Mouse (Mus musculus): ENCODE data around the gene Nudcd2. TPM values are rescaled to one million over a fixed set of nuclear protein-coding genes. Genes with fewer than 3 reads are reported as not detected.
"Not testable (repeated sequence)": the region's sequence is repeated elsewhere in the genome, so short reads cannot be mapped to it uniquely, and the experiment has no call there.

The Nudcd2 gene
- total RNA-seq (2021), result 10 to 100 TPM; 17.0 to 19.5 TPM
- long read RNA-seq, experiment 1, transcript Nudcd2-201 (4 exons, 1,577 nt), result major isoform, 20 of 26 reads
- long read RNA-seq, experiment 1, partial matches to known transcripts, result 1 of 26 reads
- long read RNA-seq, experiment 1, other reads (novel, unspliced or antisense), result 0 of 26 reads
- long read RNA-seq, experiment 2, transcript Nudcd2-201 (4 exons, 1,577 nt), result major isoform, 16 of 22 reads
- long read RNA-seq, experiment 2, partial matches to known transcripts, result 0 of 22 reads
- long read RNA-seq, experiment 2, other reads (novel, unspliced or antisense), result 1 of 22 reads

DNA sequence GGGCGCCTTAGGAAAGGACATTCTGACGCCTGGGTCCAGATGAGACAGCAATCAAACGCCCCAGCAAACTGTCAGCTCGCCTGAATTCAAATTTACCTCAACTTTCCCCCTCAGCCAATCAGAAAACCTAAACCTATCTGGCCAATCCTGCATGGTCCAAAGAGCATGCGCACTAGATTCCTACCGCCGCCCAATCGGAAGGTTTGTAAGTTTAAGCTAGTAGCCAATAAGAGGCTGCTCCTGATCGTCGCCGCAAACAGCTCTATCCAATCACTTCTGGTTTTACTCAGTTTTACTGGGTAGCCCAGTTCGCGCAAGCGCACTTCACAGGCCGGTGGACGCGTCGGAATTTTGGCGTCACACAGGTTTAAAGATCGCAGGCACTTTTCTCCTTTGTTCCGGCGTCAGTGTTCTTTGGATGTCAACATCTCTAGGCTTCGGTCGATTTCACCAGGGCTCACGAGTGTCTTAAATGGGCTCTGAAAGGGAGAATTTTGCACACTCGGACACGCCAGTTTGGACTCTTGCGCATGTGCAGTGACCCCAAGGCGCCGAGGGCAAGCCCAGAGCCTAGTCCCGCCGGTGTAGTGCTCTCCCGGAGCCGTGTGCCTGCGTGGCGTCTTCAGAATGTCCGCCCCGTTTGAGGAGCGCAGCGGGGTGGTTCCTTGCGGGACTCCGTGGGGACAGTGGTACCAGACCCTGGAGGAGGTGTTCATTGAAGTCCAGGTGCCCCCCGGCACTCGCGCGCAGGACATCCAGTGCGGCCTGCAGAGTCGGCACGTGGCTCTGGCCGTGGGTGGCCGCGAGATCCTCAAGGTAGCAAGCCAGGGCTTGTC is at the start of gene Nudcd2, which contains the start of gene Hmmr:
Gene Nudcd2 (plus strand): TSS at position 329 of the 836 bp plus-strand sequence.
Gene Hmmr (minus strand): TSS at position 84 of the 836 bp plus-strand sequence.
- peak; percentile 90 to 93 for DNase-seq (ENCODE audit: low spot score in 2 of 2)

DNA sequence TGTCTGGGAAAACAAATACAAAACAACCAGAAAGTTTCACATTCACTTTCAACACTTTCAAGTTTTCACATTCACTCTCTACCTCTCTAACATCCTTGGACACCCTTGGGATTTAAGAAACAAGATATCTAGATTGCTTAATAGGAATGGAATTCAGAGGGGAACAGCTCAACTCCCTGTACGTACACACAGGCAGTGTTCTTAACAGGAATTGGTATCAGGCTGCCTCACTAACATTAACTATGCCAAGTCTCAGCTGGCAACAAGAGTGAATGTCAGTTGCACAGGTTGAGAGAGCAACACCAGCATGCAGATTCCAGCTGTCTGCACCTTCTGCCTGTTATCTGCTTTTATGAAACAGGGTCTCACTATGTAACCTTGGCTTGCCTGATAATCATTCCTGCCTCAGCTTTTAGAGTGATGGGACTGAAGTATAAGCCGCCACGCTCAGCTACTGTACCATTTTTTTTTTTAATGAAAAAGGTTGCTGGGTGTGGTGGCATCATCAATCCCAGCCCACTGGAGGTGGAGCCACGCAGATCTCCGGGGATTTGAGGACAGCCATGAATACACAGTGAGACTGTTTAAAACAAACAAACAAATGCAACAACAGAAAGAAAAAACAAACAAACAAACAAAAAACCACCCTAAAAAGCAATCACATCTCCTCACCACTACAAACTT is 42.9 kb upstream of the Nudcd2 start:
- no peak for DNase-seq (ENCODE audit: low spot score in 2 of 2)

DNA sequence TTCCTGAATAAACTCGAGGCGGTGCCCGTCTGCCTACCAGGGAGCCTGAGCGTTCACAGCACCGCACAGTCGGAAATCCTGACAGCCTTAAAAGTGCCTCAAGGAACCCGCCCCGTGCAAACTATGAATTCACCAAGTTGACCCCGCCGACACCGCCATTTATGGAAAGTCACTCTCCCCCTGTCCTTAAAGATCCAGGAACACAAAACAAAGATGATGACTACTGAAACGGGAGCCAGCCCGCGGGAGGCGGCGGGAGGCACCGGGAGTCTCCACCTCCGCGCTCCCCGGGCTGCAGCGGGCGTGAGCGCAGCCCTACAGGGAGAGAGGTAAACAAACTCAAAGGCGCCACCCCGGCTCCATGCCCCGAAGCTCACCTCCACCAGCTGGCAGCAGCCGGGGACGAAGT is 41.4 kb upstream of the Nudcd2 start:
- no peak for DNase-seq (ENCODE audit: low spot score in 2 of 2)

DNA sequence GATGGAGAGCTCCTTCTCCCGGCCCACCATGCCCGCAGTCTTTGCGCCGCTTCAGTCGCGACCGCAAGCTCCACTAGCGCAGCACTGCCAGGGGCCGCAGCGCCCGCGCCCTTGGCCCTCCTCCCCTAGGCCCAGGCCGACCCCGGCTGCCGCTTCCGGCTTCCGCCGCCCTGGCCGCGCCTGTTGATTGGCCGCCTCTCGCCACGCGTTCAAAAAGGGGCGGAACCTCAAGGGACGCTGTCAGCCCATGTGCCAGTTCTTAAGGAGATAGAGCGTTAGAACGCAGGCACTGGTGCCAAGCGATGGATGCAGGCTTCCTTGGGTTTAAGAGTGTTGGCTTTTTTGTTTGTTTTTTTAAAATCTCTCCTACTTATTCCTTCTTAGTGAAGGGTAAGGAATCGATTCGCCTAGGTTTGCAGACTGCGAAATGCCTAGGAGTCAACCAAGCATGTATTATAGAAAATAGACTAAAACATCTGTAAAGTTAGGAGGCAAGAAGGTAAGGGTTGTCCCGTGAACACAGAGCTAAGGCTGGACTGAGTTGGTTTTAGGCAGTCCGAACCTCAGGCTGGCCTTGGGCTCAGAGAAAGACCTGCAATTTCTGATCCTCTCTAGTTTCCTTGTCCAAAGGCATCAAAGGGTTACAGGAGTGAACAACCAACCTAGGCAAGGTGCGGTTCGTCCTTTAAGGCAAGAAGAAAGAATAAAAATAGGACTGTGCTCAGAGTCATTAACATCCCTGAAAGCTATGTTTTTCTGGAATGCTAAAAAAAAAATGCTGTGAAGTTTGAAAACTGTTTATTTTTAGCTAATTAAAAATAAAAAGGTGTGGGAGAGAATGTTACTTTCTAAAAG is 40.7 kb upstream of the Nudcd2 start:
- DNase-seq (ENCODE audit: low spot score in 2 of 2), result peak; percentile 90 to 94

DNA sequence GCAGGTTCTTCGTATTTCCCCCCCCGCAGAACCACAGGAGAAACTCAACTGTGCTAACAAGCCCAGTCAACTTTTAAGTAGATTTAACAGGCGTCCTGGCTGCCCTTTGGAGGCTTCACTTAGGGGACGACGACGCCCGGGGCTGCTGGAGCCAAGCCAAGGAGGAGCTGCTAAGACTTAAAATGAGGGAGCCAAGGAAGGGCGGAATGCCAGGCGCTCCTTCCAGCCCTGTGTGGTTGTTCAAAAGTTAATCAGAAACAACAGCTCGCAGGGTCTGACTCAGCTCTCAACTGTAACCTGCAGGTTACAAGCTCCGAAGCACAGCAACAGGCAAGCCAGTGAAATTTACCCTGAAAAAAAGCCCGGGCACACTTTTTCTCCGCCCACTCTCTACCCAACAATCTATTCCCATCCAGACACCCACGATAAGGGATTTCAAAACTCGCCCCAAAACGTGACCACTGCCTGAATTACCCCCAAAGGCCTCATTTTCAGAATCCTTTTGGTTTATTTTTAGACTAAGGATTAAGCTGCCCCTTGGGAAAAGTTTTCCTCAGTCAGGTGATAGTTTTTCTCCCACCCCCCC is 40.0 kb upstream of the Nudcd2 start:
- peak; percentile 39 to 54 for DNase-seq (ENCODE audit: low spot score in 2 of 2)

DNA sequence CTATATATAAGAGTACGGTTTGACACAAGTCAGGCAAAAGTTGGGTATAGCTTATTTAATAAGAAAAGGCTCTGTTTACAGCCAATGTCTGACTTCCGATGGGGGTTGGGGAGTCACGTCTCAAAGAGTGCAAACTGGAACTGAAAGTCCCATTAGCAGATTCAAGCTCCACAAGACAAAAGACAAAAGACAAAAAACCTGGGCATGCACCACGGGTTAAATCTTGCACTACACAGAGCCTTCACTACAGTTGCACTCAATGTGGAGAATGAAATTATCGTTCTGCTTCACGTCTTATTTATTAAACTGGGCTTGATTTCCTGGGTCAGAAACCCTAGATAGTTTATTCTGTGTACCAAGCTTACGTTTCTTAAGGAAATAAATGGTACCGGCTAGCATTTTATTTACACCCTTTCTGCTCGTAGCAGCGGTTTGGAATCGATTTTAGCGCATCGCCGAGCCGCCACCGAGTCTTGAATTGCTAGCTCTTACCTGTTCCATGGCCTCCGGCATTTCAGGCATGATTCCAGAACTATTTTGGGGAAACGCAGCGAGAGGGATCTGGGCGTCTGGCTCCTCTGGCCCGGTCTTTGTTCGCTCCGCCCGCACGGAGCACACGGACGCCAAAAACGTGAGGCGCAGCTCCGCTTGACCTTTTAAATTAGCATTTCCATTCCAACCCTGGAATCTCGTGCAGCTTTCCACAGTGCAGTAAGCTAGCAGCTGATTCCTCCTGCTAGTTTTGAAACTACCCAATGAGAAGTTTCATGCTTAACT is 39.0 kb upstream of the Nudcd2 start:
- peak; percentile 33 to 43 for DNase-seq (ENCODE audit: low spot score in 2 of 2)

DNA sequence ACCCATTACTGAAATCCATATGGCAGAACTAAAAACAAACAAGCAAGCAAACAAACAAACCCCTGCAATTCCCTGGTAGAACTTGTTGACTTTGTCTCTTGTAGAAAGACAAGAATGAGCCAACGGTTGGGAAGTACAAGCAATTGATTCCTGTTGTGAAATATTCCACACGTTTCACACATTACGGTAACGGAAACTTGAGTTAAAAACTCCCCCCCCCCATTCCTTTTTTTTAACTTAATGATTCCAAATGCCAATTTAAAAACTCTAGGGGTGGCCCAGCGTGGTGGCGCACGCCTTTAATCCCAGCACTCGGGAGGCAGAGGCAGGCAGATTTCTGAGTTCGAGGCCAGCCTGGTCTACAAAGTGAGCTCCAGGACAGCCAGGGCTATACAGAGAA is 38.4 kb upstream of the Nudcd2 start, which contains the start of gene Mat2b:
Gene Mat2b (minus strand): TSS at position 101 of the 400 bp plus-strand sequence.
- no peak for DNase-seq (ENCODE audit: low spot score in 2 of 2)

DNA sequence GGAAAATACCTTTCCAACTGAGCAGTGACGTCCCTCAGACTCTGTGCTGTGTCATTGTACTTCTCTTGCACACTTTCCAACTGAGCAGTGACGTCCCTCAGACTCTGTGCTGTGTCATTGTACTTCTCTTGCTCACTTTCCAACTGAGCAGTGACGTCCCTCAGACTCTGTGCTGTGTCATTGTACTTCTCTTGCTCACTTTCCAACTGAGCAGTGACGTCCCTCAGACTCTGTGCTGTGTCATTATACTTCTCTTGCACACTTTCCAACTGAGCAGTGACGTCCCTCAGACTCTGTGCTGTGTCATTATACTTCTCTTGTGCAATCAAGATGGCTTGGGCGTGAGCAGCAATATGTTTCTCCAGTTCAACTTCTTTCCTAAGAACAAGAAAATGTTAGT is 23.6 kb upstream of the Nudcd2 start:
- DNase-seq (ENCODE audit: low spot score in 2 of 2), result not testable (repeated sequence)

DNA sequence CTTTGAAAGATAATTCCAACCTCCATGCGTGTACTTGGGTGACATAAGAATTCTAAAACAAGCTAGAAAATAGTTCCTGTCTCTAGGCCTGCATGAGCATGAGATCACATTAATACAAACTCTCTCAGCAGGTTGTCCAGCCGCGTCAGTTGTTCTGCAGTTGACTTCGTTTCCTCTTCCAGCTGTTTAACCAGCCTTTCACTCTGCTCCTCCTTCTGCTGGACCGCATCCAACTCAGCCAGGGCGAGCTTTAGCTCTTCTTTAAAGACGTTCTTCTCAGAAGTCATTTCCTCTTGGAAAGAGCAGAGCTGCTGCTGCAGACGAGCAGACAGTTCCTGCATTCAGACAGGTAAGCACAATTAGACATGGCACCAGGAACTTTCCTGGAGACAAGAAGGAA is 19.6 kb upstream of the Nudcd2 start:
- DNase-seq (ENCODE audit: low spot score in 2 of 2), result no peak

DNA sequence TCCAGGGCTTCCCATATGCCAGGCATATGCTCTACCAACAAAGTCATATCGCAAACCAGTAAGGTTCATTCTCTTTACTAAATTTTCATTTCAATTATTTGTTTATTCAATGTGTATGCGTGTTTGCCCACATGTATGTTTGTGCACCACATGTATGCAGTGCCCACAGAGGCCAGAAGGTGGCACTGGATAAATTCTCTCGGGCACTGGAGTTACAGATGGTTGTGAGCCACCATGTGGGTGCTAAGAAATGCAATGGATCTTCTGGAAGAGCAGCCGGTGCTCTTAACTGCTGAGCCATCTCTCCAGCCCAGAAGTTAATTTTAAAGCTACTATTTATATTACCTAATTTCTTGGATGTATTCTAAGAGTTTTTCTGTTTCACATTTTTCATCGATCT is 17.9 kb upstream of the Nudcd2 start:
- no peak for DNase-seq (ENCODE audit: low spot score in 2 of 2)

DNA sequence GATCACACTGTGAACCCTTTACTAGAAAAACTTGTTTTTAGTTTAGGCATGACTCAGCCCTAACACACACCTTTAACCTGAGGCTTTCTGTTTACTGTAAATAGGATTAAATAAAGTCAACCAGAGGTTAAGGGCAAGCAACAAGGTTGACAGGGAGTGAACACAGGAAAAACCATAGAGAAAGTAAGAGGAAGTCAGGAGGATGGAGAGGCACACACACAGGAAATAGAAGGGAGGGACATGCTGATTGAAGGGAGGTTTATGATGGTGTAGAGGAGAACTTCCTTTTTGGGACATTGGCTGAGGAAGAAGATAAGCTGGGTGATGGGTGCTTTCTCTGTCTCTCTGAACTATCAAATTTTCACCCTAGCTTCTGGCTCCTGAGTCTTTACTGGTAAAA is 15.1 kb upstream of the Nudcd2 start:
- no peak for DNase-seq (ENCODE audit: low spot score in 2 of 2)

DNA sequence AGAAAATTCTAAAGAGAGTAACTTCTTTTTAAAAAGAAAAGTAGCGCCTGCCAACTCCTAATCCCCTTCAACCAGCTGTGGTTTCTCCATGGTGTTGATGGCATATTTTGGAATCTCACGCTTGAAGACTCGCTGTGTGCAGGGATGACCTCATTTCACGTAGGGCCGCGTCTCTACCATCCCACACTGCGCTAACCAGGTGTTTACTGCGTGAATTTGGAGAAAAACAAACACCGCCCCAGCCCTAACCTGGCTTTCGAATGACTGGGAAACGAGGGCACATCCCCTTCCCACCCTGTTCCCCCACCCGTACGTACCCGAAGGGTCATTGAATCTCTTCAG is 499 bp upstream of the Nudcd2 start:
- DNase-seq (ENCODE audit: low spot score in 2 of 2), result no peak

DNA sequence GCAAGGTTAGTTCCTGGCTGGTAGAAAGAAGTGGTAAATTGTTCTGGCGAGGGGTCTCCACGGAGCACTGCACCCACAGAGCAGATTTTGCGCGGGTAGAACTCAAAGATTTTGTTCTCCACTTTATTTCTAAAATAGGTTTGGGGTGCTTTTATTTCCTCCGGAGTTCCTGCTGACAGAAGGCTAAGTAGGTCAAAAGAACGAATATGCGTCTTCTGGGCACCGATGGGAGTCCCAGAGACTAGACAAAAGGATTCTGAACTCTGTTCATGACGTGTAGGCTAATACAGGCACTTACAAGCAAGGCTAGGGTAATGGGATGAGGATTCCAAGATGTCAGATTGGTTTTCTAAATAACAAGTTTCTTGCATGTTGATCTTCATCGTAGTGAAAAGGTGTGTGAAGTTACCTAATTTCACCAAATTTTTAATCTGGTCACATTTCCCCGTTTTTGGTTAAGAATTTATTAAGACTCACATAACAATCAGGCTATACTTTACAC is 835 bp downstream of the Nudcd2 start:
- no peak for DNase-seq (ENCODE audit: low spot score in 2 of 2)

DNA sequence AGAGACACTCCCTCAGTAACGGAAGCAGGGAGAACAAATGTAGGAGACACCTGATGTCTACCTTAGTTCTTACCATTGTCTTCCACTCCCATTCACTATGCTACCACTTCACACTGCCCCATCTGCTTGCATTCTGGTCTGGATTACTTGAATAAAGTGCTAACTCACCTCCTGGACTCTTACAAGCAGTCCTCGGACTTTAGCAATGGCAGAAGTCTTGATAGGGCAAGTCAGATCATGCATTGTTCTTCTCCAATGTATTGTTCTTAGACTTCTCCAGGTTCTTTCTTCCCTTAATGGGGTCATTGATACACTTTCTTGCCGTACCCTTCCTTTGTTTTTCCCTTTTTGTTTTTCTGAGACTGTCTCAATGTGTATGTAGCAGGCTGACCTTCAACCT is 3.9 kb downstream of the Nudcd2 start:
- DNase-seq (ENCODE audit: low spot score in 2 of 2), result no peak

DNA sequence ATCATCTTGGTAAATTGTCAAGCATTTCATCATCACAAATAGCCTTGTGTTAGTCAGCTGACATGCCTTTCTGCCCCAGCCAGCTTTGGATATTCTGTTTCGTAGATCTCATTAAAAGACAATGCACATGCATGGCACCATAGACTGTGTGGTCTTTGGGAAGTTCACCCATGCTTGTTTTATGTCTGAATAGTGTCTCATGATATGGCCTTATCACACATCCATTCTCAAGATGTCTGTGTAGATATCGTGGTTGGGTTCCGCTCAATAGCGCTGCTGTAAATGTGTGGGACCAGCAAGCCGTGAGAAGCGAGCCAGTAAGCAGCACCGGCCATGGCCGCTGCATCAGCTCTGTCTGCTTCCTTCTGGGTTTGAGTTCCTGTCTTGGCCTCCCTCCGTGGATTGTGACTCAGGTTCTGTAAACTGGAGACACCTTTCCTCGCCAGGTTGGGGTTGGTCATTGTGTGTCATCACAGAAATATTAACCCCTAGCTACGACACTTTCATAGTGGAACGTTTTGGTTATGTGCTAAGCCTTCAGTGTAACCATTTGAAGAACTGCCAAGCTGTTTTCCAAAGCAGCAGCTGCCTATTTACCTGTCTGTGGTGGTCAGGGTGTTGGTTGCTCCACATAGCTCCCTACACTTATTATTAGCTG is 8.3 kb downstream of the Nudcd2 start:
- DNase-seq (ENCODE audit: low spot score in 2 of 2), result no peak

DNA sequence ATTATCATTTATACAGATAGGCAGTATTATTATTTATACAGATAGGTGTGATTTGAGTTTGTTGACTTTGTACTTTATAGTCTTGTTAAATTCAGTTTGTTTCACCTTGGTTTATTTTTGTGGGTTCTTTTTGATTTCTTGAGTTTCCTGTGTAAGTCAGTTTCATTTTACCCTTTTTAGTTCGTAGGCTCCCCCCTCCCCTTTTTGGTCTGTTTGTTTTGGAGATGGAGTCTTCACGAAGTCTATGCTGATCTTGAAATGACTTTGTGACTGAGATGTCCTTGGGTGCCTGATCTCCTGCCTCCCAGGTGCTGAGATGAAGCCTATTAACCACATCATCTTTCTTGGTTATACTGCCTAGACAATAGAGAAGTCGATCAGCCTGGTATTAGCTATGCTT is 10.9 kb downstream of the Nudcd2 start:
- no peak for DNase-seq (ENCODE audit: low spot score in 2 of 2)

DNA sequence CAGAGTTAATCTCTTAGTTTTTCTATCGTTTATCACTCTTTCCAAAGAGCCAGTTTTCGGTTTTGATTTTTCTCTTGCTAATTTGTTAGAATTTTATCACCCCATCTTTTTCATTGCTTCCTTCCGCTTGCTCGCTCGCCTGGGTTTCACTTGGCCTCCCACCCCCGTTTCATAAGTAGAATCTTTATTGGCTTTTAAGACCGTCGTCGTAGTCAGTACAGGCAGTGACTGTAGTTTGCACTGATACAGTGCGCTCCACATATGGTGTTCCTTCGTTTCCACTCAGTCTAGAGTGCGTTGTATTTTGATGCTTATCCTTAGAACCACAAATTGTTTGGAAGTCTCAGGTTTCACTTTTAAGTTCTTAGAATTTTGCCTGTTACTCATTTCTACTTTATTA is 12.9 kb downstream of the Nudcd2 start:
- no peak for DNase-seq (ENCODE audit: low spot score in 2 of 2)

DNA sequence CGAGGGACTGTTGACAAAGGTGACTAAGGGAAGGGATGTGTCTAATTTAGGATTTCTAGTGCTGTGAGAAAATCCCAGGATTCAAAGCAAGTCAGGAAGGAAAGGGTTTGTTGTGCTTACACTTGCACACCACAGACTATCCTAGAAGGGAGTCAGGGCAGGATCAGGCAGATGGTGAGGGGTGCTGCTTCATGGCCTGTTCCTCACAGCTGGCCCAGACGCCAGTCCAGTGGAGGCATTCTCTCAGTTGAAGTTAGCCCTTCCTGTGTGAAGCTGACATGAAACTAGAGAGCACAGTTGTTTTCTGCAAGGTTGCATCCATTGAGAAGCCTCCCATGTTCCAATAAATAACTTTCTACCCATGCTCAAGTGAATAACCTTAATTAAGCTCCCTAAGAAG is 14.2 kb downstream of the Nudcd2 start:
- no peak for DNase-seq (ENCODE audit: low spot score in 2 of 2)

DNA sequence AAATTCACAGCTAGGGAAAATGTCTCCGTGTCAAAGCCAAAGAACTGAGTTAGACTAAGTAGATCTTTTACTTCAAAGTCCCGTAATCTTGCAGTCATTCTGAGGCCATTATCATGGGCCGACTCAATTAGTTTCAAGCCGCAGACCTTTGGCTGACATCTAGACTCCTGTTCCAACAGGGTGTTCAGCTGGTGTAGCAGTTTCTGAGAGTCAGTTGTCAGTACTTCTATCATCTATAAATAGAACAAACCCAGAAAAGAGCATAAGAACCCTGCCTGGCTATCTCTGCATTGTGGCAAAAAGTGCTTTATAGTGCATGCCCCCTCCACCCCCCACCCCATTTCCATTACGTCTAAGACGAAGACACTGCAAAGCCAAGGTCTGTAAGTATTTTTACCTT is 20.4 kb downstream of the Nudcd2 start:
- DNase-seq (ENCODE audit: low spot score in 2 of 2), result no peak

All from left cerebral cortex, adult 18-20 months (tissue).